Mouse (Mus musculus): ENCODE results near the gene Clec2d. TPM values are rescaled to one million over a fixed set of nuclear protein-coding genes. Genes with fewer than 3 reads are reported as not detected.

Clec2d gene
- polyA plus RNA-seq, 1 experiment from 2014 or later: 0.21 TPM

GRCm38 (mm10) chr6:129229774-129230578 lies 49.6 kb downstream of the Clec2d start:
- Histone ChIP-seq H3K4me2 (ENCODE audit: low read length) (no peak overlapping the region), H3K9ac (ENCODE audit: low read depth, low read length) (no peak overlapping the region), H3K4me3 (ENCODE audit: low read length) (no peak overlapping the region), H3K9me3 (ENCODE audit: control insufficient read depth, low read length) (no peaks in the 10 kb centered on the region), H3K36me3 (ENCODE audit: control insufficient read depth, insufficient read depth, low read length) (no peaks in the 10 kb centered on the region), H3K4me1 (ENCODE audit: control insufficient read depth, insufficient read depth, low read depth, low read length) (no peaks in the 10 kb centered on the region), H3K27ac (ENCODE audit: low read depth, low read length) (no peak overlapping the region; the same call in 1 of the 2 replicates), H3K27me3 (replicated peaks; ENCODE audit: control insufficient read depth, insufficient read depth, low read length) (no peaks in the 10 kb centered on the region)
- WGBS: 54% methylated on average over 3 of the region's 3 CpGs
- ATAC-seq: peak; percentile 67; the same call in 1 of the 2 replicates

- no peak overlapping the region for H3K27ac ChIP-seq (ENCODE audit: low read depth, low read length)
- no peaks in the 10 kb centered on the region for H3K4me1 ChIP-seq (ENCODE audit: control insufficient read depth, insufficient read depth, low read depth, low read length)
- H3K27me3 ChIP-seq (replicated peaks; ENCODE audit: control insufficient read depth, insufficient read depth, low read length): no peaks in the 10 kb centered on the region
- no peak overlapping the region for H3K4me2 ChIP-seq (ENCODE audit: low read length)
- H3K9me3 ChIP-seq (ENCODE audit: control insufficient read depth, low read length): no peaks in the 10 kb centered on the region
- no peaks in the 10 kb centered on the region for H3K36me3 ChIP-seq (ENCODE audit: control insufficient read depth, insufficient read depth, low read length)
- 84% methylated on average over 5 of the region's 5 CpGs for whole genome bisulfite sequencing
- no peak for ATAC-seq
- no peak overlapping the region for H3K9ac ChIP-seq (ENCODE audit: low read depth, low read length)
- H3K4me3 ChIP-seq (ENCODE audit: low read length): no peak overlapping the region
Measured at GRCm38 (mm10) chr6:129232005-129232841, 51.8 kb downstream of the Clec2d start.

- ATAC-seq: no peak
- H3K27me3 ChIP-seq (replicated peaks; ENCODE audit: control insufficient read depth, insufficient read depth, low read length): no peaks in the 10 kb centered on the region
- H3K27ac ChIP-seq (ENCODE audit: low read depth, low read length): no peak overlapping the region
- H3K4me2 ChIP-seq (ENCODE audit: low read length): no peak overlapping the region
- H3K36me3 ChIP-seq (ENCODE audit: control insufficient read depth, insufficient read depth, low read length): no peaks in the 10 kb centered on the region
- H3K4me3 ChIP-seq (ENCODE audit: low read length): no peak overlapping the region
- H3K4me1 ChIP-seq (ENCODE audit: control insufficient read depth, insufficient read depth, low read depth, low read length): peaks cover 3% of the 10 kb centered on the region; the same call in 1 of the 2 replicates
- 88% methylated on average over 9 of the region's 9 CpGs for WGBS
- H3K9ac ChIP-seq (ENCODE audit: low read depth, low read length): no peak overlapping the region
- no peaks in the 10 kb centered on the region for H3K9me3 ChIP-seq (ENCODE audit: control insufficient read depth, low read length)
Measured at GRCm38 (mm10) chr6:129232842-129233205, 52.4 kb downstream of the Clec2d start.

GRCm38 (mm10) chr6:129233366-129233954 lies 53.0 kb downstream of the Clec2d start:
- Histone ChIP-seq H3K27ac (ENCODE audit: low read depth, low read length) (no peak overlapping the region), H3K9me3 (ENCODE audit: control insufficient read depth, low read length) (no peaks in the 10 kb centered on the region), H3K36me3 (ENCODE audit: control insufficient read depth, insufficient read depth, low read length) (no peaks in the 10 kb centered on the region), H3K4me3 (ENCODE audit: low read length) (no peak overlapping the region), H3K9ac (ENCODE audit: low read depth, low read length) (no peak overlapping the region), H3K4me1 (ENCODE audit: control insufficient read depth, insufficient read depth, low read depth, low read length) (peaks cover 4% of the 10 kb centered on the region; the same call in 1 of the 2 replicates), H3K27me3 (replicated peaks; ENCODE audit: control insufficient read depth, insufficient read depth, low read length) (no peaks in the 10 kb centered on the region), H3K4me2 (ENCODE audit: low read length) (no peak overlapping the region)
- ATAC-seq: no peak
- WGBS: 84% methylated on average over 6 of the region's 6 CpGs

GRCm38 (mm10) chr6:129233955-129234369 lies 53.5 kb downstream of the Clec2d start:
- no peak overlapping the region for H3K9ac ChIP-seq (ENCODE audit: low read depth, low read length)
- H3K4me1 ChIP-seq (ENCODE audit: control insufficient read depth, insufficient read depth, low read depth, low read length): peaks cover 4% of the 10 kb centered on the region; the same call in 1 of the 2 replicates
- no peak overlapping the region for H3K4me2 ChIP-seq (ENCODE audit: low read length)
- no peak overlapping the region for H3K4me3 ChIP-seq (ENCODE audit: low read length)
- H3K9me3 ChIP-seq (ENCODE audit: control insufficient read depth, low read length): no peaks in the 10 kb centered on the region
- H3K27ac ChIP-seq (ENCODE audit: low read depth, low read length): no peak overlapping the region
- no peaks in the 10 kb centered on the region for H3K27me3 ChIP-seq (replicated peaks; ENCODE audit: control insufficient read depth, insufficient read depth, low read length)
- no peak for ATAC-seq
- no peaks in the 10 kb centered on the region for H3K36me3 ChIP-seq (ENCODE audit: control insufficient read depth, insufficient read depth, low read length)
- 91% methylated on average over 10 of the region's 18 CpGs for WGBS

GRCm38 (mm10) chr6:129234456-129235360 lies 54.3 kb downstream of the Clec2d start:
- H3K4me1 ChIP-seq (ENCODE audit: control insufficient read depth, insufficient read depth, low read depth, low read length): peaks cover 4% of the 10 kb centered on the region; the same call in 1 of the 2 replicates
- H3K4me3 ChIP-seq (ENCODE audit: low read length): no peak overlapping the region
- 69% methylated on average over 6 of the region's 8 CpGs for WGBS
- H3K27me3 ChIP-seq (replicated peaks; ENCODE audit: control insufficient read depth, insufficient read depth, low read length): no peaks in the 10 kb centered on the region
- H3K27ac ChIP-seq (ENCODE audit: low read depth, low read length): no peak overlapping the region
- ATAC-seq: no peak
- H3K4me2 ChIP-seq (ENCODE audit: low read length): no peak overlapping the region
- H3K9me3 ChIP-seq (ENCODE audit: control insufficient read depth, low read length): no peaks in the 10 kb centered on the region
- H3K9ac ChIP-seq (ENCODE audit: low read depth, low read length): no peak overlapping the region
- H3K36me3 ChIP-seq (ENCODE audit: control insufficient read depth, insufficient read depth, low read length): no peaks in the 10 kb centered on the region

GRCm38 (mm10) chr6:129235855-129236461 lies 55.5 kb downstream of the Clec2d start:
- no peak overlapping the region for H3K4me2 ChIP-seq (ENCODE audit: low read length)
- no peak for ATAC-seq
- H3K4me3 ChIP-seq (ENCODE audit: low read length): no peak overlapping the region
- peaks cover 4% of the 10 kb centered on the region; the same call in 1 of the 2 replicates for H3K4me1 ChIP-seq (ENCODE audit: control insufficient read depth, insufficient read depth, low read depth, low read length)
- no peaks in the 10 kb centered on the region for H3K36me3 ChIP-seq (ENCODE audit: control insufficient read depth, insufficient read depth, low read length)
- WGBS: 91% methylated on average over 5 of the region's 5 CpGs
- no peak overlapping the region for H3K27ac ChIP-seq (ENCODE audit: low read depth, low read length)
- no peaks in the 10 kb centered on the region for H3K9me3 ChIP-seq (ENCODE audit: control insufficient read depth, low read length)
- H3K27me3 ChIP-seq (replicated peaks; ENCODE audit: control insufficient read depth, insufficient read depth, low read length): no peaks in the 10 kb centered on the region
- no peak overlapping the region for H3K9ac ChIP-seq (ENCODE audit: low read depth, low read length)

All from hindbrain, embryonic 16.5 days (tissue).